Mouse (Mus musculus) ES-Bruce4 (cell line): ENCODE results near the gene Atmin.

Experiments
- CTCF ChIP-seq: IDR thresholded peaks from one replicate; pipeline ENCODE4 v1.8.1; 2011; ENCODE audit warnings: low read depth, low read length
- POLR2A ChIP-seq: IDR thresholded peaks from one replicate; pipeline ENCODE4 v1.8.1; 2011; ENCODE audit warnings: low read length; ENCODE audit not compliant: insufficient read depth

DNA sequence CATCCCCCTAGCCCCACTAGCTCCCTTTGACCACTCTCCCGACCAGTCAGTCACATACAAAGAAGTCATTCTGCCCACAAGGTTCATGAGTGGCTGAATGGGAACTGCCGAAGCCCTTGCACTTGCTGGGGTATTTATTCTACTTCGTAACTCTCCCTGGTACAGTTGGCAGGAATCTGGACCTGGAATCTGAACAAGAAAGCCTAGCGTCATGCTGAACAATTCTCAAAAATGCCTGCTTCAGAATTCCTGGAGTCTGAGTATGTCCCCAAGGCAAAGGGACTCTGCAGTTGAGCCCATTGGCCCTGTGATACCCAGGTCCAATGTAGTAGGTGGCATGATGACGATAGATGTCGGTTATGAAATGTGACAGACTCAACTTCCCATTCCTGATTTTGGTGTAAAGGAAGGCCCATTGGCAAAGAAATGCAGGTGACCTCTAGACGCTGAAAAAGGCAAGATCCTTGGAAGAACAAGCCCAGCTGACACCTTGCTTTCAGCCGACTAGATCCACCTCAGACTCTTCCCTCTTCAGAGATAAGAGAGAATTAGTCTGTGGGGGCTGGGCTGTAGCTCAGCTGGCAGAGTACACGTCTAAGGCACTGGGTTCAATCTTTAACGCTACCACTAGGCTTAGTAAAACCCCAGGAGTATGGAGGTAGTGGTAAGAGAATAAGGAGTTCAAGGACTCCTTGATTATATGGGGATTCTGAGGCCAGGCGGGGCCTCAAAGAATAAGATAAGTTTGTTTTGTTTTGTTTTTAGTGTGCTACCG lies 722 bp upstream of the Atmin start:
- TF ChIP-seq CTCF (no peak), POLR2A (no peak)
